Mouse (Mus musculus) kidney, embryonic 16.5 days (tissue): ENCODE measurements around the gene Dennd6b. TPM values are rescaled to one million over a fixed set of nuclear protein-coding genes. Genes with fewer than 3 reads are reported as not detected.

Experiments
- ATAC-seq: fragments of 200-750 bp; cut with Nextera tagmentation; 2 replicates; pipeline ENCODE4 v1.8.0; 2017; ENCODE audit warnings: moderate TSS enrichment; ENCODE audit not compliant: low FRiP score, low TSS enrichment
- H3K27ac ChIP-seq: fragments of 300-500 bp; sonication (generic); 2 replicates; pipeline ENCODE4 v1.5.1; 2014; ENCODE audit warnings: low read length
- H3K27me3 ChIP-seq: fragments of 300-500 bp; sonication (generic); 2 replicates; pipeline ENCODE4 v1.6.1; 2014; ENCODE audit warnings: low read length, control low read depth, mixed read lengths; ENCODE audit not compliant: insufficient read depth
- H3K36me3 ChIP-seq: fragments of 300-500 bp; sonication (generic); 2 replicates; pipeline ENCODE4 v1.6.1; 2014; ENCODE audit warnings: low read length, control low read depth, mixed read lengths; ENCODE audit not compliant: insufficient read depth
- H3K4me1 ChIP-seq: fragments of 300-500 bp; sonication (generic); 2 replicates; pipeline ENCODE4 v1.6.1; 2014; ENCODE audit warnings: low read length, control low read depth, mixed read lengths; ENCODE audit not compliant: insufficient read depth
- H3K4me2 ChIP-seq: fragments of 300-500 bp; sonication (generic); replicated peaks from 2 replicates; pipeline ENCODE4 v1.6.1; 2014; ENCODE audit warnings: low read depth, low read length
- H3K4me3 ChIP-seq: fragments of 300-500 bp; sonication (generic); 2 replicates; pipeline ENCODE4 v1.5.1; 2014; ENCODE audit warnings: mild to moderate bottlenecking, low read length
- H3K9ac ChIP-seq: fragments of 300-500 bp; sonication (generic); replicated peaks from 2 replicates; pipeline ENCODE4 v1.6.1; 2014; ENCODE audit warnings: low read length
- H3K9me3 ChIP-seq: fragments of 300-500 bp; sonication (generic); 2 replicates; pipeline ENCODE4 v1.6.1; 2016; ENCODE audit warnings: low read length, control low read depth
- WGBS: fragments of 180-500 bp; shearing (Covaris S2); extraction: QIAGEN DNeasy Blood & Tissue Kit; methylation state at CpG from one replicate; pipeline ENCODE4 v1.1.7; 2014; 5-methylcytosine and 5-hydroxymethylcytosine counted together
- microRNA-seq: library from miRNA; unstranded; fragments of <30 nt; microRNA quantifications from one replicate; pipeline ENCODE4, GENCODE M21; 2016
- polyA plus RNA-seq: library from polyadenylated mRNA; unstranded; fragments of >200 nt; fragmentation: Nextera tagmentation; extraction: Ambion mirVana; gene quantifications from 2 replicates; pipeline ENCODE4 v1.2.1, GENCODE M21; 2015

The Dennd6b gene
- polyA plus RNA-seq, 1 experiment from 2014 or later: 20.4 TPM

GRCm38 (mm10) chr15:89141443-89141842 lies 54.9 kb downstream of the Dennd6b start:
- Histone ChIP-seq H3K4me1 (peaks cover 31% of the 10 kb centered on the region), H3K9me3 (no peaks in the 10 kb centered on the region), H3K9ac (no peak overlapping the region), H3K27ac (peak overlapping the region; percentile 35; the same call in 1 of the 2 replicates), H3K4me3 (no peak overlapping the region), H3K27me3 (peaks cover 14% of the 10 kb centered on the region), H3K36me3 (no peaks in the 10 kb centered on the region), H3K4me2 (peak overlapping the region; percentile 96)
- peak; percentile 4; the same call in 1 of the 2 replicates for ATAC-seq
- 9% methylated on average over 5 of the region's 5 CpGs for WGBS

DNA sequence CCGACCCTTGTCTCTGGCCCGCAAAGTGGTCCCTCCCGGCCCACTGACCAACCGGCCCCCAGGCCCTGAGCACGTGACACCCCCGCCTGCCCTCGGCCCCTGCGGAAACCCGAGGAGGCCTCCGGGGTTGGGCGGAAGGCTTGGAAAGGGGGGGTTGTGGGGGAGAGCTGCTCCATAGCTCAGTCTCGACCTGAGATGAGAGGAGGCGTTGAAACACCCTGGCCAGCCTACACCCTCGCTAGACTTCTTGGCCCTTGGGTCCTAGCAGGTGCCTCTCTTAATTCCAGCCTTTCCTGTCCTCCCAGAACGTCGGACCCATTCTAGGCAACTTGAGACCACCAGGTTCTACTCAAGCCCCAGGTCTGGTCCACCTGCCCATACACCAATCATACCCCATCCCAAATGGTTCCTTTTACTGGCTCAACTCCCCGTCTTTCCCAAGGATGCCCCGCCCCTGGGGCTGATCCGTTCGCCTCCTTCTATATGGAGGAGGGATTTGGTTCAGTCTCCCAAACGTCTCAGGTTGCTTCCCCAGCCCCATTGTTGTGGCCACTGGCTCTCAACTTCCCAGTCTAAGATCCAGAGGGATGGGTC lies 55.5 kb downstream of the Dennd6b start, which contains the start of gene Mapk12:
Gene Mapk12 (minus strand): TSS at position 45 of the 594 bp plus-strand sequence.
- peaks cover 14% of the 10 kb centered on the region for H3K27me3 ChIP-seq
- under 1% methylated on average over 21 of the region's 21 CpGs for WGBS
- H3K4me1 ChIP-seq: peaks cover 27% of the 10 kb centered on the region
- H3K4me2 ChIP-seq: peak within 1 kb of the TSS; percentile 96
- H3K4me3 ChIP-seq: peak within 1 kb of the TSS; percentile 62
- H3K9ac ChIP-seq: peak within 1 kb of the TSS; percentile 68
- no peaks in the 10 kb centered on the region for H3K9me3 ChIP-seq
- H3K36me3 ChIP-seq: no peaks in the 10 kb centered on the region
- peak within 1 kb of the TSS; percentile 36 for H3K27ac ChIP-seq
- peak; percentile 67 for ATAC-seq

GRCm38 (mm10) chr15:89140048-89140658 lies 56.1 kb downstream of the Dennd6b start:
- Histone ChIP-seq H3K27ac (peak overlapping the region; percentile 31), H3K36me3 (no peaks in the 10 kb centered on the region), H3K27me3 (peaks cover 14% of the 10 kb centered on the region), H3K9ac (peak overlapping the region; percentile 68), H3K9me3 (no peaks in the 10 kb centered on the region), H3K4me1 (peaks cover 27% of the 10 kb centered on the region), H3K4me2 (peak overlapping the region; percentile 96), H3K4me3 (peak overlapping the region; percentile 62)
- peak; percentile 25; the same call in 1 of the 2 replicates for ATAC-seq
- WGBS: under 1% methylated on average over 53 of the region's 53 CpGs

DNA sequence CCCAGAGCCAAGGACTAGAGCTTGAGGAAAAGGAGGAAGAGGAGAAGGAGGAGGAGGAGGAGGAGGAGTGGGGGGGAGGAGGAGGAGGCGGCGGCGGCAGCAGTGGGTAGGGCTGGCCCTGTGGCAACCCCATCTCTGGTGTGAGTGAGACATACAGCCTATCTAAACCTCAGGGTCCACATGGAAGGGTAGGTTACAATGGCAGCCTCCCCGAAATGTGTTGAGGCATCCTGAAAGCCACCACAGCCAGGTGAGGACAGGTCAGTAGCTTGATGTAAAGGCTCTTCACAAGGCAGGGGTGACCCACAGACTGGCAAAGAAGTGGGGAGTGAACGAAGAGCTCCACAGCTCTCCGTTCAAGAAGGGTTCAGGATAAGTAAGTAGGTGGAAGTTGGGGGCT lies 57.8 kb downstream of the Dennd6b start:
- H3K9ac ChIP-seq: no peak overlapping the region
- no peak overlapping the region for H3K27ac ChIP-seq
- H3K36me3 ChIP-seq: no peaks in the 10 kb centered on the region
- peaks cover 27% of the 10 kb centered on the region for H3K4me1 ChIP-seq
- no peak overlapping the region for H3K4me2 ChIP-seq
- H3K4me3 ChIP-seq: no peak overlapping the region
- peaks cover 14% of the 10 kb centered on the region for H3K27me3 ChIP-seq
- H3K9me3 ChIP-seq: no peaks in the 10 kb centered on the region
- no peak for ATAC-seq
- 80% methylated on average over 6 of the region's 6 CpGs for WGBS

- peaks cover 14% of the 10 kb centered on the region for H3K27me3 ChIP-seq
- no peak overlapping the region for H3K27ac ChIP-seq
- H3K9me3 ChIP-seq: no peaks in the 10 kb centered on the region
- H3K9ac ChIP-seq: no peak overlapping the region
- no peak overlapping the region for H3K4me2 ChIP-seq
- H3K4me1 ChIP-seq: peaks cover 27% of the 10 kb centered on the region
- WGBS: 71% methylated on average over 7 of the region's 7 CpGs
- H3K4me3 ChIP-seq: no peak overlapping the region
- no peak for ATAC-seq
- H3K36me3 ChIP-seq: no peaks in the 10 kb centered on the region
These were observed 58.3 kb downstream of the Dennd6b start for GRCm38 (mm10) chr15:89138046-89138405.

DNA sequence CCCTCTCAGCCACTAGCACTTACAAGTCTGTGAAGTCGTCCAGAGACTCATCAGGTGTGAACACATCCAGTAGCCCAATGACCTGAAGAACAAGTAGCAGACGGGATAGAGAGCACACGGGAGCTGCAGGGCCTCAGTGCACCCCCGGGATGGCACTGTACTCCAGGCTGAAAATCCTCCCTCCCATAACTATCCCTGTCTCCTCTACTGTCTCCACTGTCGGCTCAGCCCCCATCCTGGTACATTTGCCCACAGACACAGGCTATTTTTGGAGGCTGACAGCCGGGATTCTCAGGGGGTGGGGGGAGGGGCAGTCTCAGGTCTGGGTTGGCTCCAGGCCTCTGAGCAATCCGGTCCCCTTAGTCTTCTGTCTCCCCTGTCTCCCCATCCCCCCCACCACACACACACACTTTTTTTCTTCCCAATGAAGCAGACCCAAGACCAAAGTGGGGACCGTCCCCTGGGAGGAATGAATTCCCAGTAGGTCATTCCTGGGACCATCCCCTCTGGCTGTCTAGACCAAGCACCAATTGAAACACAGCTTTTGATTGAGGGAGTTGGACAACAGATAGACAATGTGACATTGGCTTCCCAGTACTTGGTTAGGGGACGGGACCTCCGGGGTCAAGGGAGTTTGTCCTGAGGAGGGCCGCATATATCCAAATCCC lies 58.8 kb downstream of the Dennd6b start:
- Histone ChIP-seq H3K9me3 (no peaks in the 10 kb centered on the region), H3K4me2 (no peak overlapping the region), H3K27ac (no peak overlapping the region), H3K4me1 (peaks cover 27% of the 10 kb centered on the region), H3K36me3 (0 out of 2 replicates have a peak, but pooled peaks cover 2% of the 10 kb centered on the region), H3K9ac (no peak overlapping the region), H3K4me3 (no peak overlapping the region), H3K27me3 (peaks cover 14% of the 10 kb centered on the region)
- 67% methylated on average over 11 of the region's 11 CpGs for WGBS
- no peak for ATAC-seq

GRCm38 (mm10) chr15:89136461-89137155 lies 59.7 kb downstream of the Dennd6b start:
- H3K4me3 ChIP-seq: no peak overlapping the region

More at GRCm38 (mm10) chr15:89136461-89137155, 59.7 kb downstream of the Dennd6b start:
- Histone ChIP-seq H3K36me3 (0 out of 2 replicates have a peak, but pooled peaks cover 2% of the 10 kb centered on the region), H3K9me3 (no peaks in the 10 kb centered on the region), H3K4me2 (no peak overlapping the region), H3K27me3 (peaks cover 14% of the 10 kb centered on the region), H3K4me1 (peaks cover 21% of the 10 kb centered on the region), H3K27ac (no peak overlapping the region), H3K9ac (no peak overlapping the region)
- 98% methylated on average over 5 of the region's 5 CpGs for WGBS
- ATAC-seq: no peak

Small RNA genes lying within 50 kb of the gene (microRNA-seq; reads per million reads assigned to microRNA genes)
- gene Mir6958 (0.95 reads per million), gene Mir7118 (not detected)

Other genes with a start within 250 kb of the Dennd6b start
- gene Ttll8, start 242.1 kb downstream of the Dennd6b start, polyA plus RNA-seq: not detected in 2 replicates
- 0.06 TPM in 1 of 2 replicates, not detected in the other for gene Mlc1, start 217.5 kb downstream of the Dennd6b start, polyA plus RNA-seq
- 0.31 TPM in 1 of 2 replicates, not detected in the other for gene Mov10l1, start 213.6 kb downstream of the Dennd6b start, polyA plus RNA-seq
- gene Panx2, start 136.8 kb downstream of the Dennd6b start, polyA plus RNA-seq: 0.04 and 0.23 TPM in 2 replicates
- gene Trabd, start 121.4 kb downstream of the Dennd6b start, polyA plus RNA-seq: 53.8 and 60.3 TPM in 2 replicates
- 19.7 and 19.8 TPM in 2 replicates for gene Selenoo, start 107.4 kb downstream of the Dennd6b start, polyA plus RNA-seq
- 14.7 and 17.8 TPM in 2 replicates for gene Tubgcp6, start 73.4 kb downstream of the Dennd6b start, polyA plus RNA-seq
- gene Hdac10, start 67.8 kb downstream of the Dennd6b start, polyA plus RNA-seq: 23.4 and 25.8 TPM in 2 replicates
- 15.5 and 16.2 TPM in 2 replicates for gene Mapk12, start 55.8 kb downstream of the Dennd6b start, polyA plus RNA-seq
- gene Mapk11, start 46.9 kb downstream of the Dennd6b start, polyA plus RNA-seq: 16.0 and 16.4 TPM in 2 replicates
- 184 and 188 TPM in 2 replicates for gene Plxnb2, start 15.7 kb downstream of the Dennd6b start, polyA plus RNA-seq
- gene Ppp6r2, start 15.1 kb upstream of the Dennd6b start, polyA plus RNA-seq: 24.0 and 26.7 TPM in 2 replicates
- gene Sbf1, start 118.8 kb upstream of the Dennd6b start, polyA plus RNA-seq: 49.3 and 52.0 TPM in 2 replicates
- 0.98 and 1.5 TPM in 2 replicates for gene Adm2, start 126.2 kb upstream of the Dennd6b start, polyA plus RNA-seq
- 17.0 and 28.6 TPM in 2 replicates for gene Miox, start 137.9 kb upstream of the Dennd6b start, polyA plus RNA-seq
- gene Lmf2, start 159.2 kb upstream of the Dennd6b start, polyA plus RNA-seq: 68.3 and 79.0 TPM in 2 replicates
- gene Ncaph2, start 159.2 kb upstream of the Dennd6b start, polyA plus RNA-seq: 165 and 175 TPM in 2 replicates
- 9.7 and 11.8 TPM in 2 replicates for gene Sco2, start 177.3 kb upstream of the Dennd6b start, polyA plus RNA-seq
- 0.94 and 1.9 TPM in 2 replicates for gene Tymp, start 180.5 kb upstream of the Dennd6b start, polyA plus RNA-seq
- 1.1 and 1.6 TPM in 2 replicates for gene Odf3b, start 182.8 kb upstream of the Dennd6b start, polyA plus RNA-seq
- 0.04 TPM in 1 of 2 replicates, not detected in the other for gene Klhdc7b, start 188.4 kb upstream of the Dennd6b start, polyA plus RNA-seq
- not detected in 2 replicates for gene Syce3, start 214.0 kb upstream of the Dennd6b start, polyA plus RNA-seq
- 7.4 and 8.1 TPM in 2 replicates for gene Cpt1b, start 229.4 kb upstream of the Dennd6b start, polyA plus RNA-seq
- 2.8 and 5.0 TPM in 2 replicates for gene C730034F03Rik, start 233.1 kb upstream of the Dennd6b start, polyA plus RNA-seq
- gene Gm44502, start 233.2 kb upstream of the Dennd6b start, polyA plus RNA-seq: 0.33 TPM in 1 of 2 replicates, not detected in the other
- gene Chkb, start 233.4 kb upstream of the Dennd6b start, polyA plus RNA-seq: 57.6 and 64.3 TPM in 2 replicates